Mouse (Mus musculus): Measurements from ENCODE around the gene I0C0044D17Rik. TPM values are rescaled to one million over a fixed set of nuclear protein-coding genes. Genes with fewer than 3 reads are reported as not detected.
"Not testable (repeated sequence)": the region's sequence is repeated elsewhere in the genome, so short reads cannot be mapped to it uniquely, and the experiment has no call there.

I0C0044D17Rik gene
- polyA plus RNA-seq, 1 experiment, result not detected

GRCm38 (mm10) chr4:98847120-98847885 lies 23.7 kb upstream of the I0C0044D17Rik start:
- Histone ChIP-seq H3K4me1 (ENCODE audit: control insufficient read depth, insufficient read depth, low read length) (no peaks in the 10 kb centered on the region), H3K4me3 (replicated peaks; ENCODE audit: extremely low read depth, low read depth, low read length) (no peak overlapping the region)
- TF ChIP-seq CTCF (IDR thresholded peaks at IDR 0.05; ENCODE audit: insufficient read depth, low read length) (no peak), POLR2A (IDR thresholded peaks at IDR 0.05; ENCODE audit: borderline replicate concordance, extremely low read depth, low read depth, low read length) (no peak)
- 39% methylated on average over 6 of the region's 6 CpGs for WGBS
- DNase-seq, result no peak

- DNase-seq, result no peak
- TF ChIP-seq CTCF (IDR thresholded peaks at IDR 0.05; ENCODE audit: insufficient read depth, low read length) (no peak), POLR2A (IDR thresholded peaks at IDR 0.05; ENCODE audit: borderline replicate concordance, extremely low read depth, low read depth, low read length) (no peak)
- Histone ChIP-seq H3K4me1 (ENCODE audit: control insufficient read depth, insufficient read depth, low read length) (no peaks in the 10 kb centered on the region), H3K4me3 (replicated peaks; ENCODE audit: extremely low read depth, low read depth, low read length) (no peak overlapping the region)
- WGBS, result 48% methylated on average over 3 of the region's 3 CpGs
Observed at GRCm38 (mm10) chr4:98846396-98846795, 22.8 kb upstream of the I0C0044D17Rik start.

- Histone ChIP-seq H3K4me1 (ENCODE audit: control insufficient read depth, insufficient read depth, low read length) (no peaks in the 10 kb centered on the region), H3K4me3 (replicated peaks; ENCODE audit: extremely low read depth, low read depth, low read length) (no peak overlapping the region)
- 54% methylated on average over 8 of the region's 8 CpGs for WGBS
- no peak for DNase-seq
- TF ChIP-seq CTCF (IDR thresholded peaks at IDR 0.05; ENCODE audit: insufficient read depth, low read length), result no peak
- TF ChIP-seq POLR2A (IDR thresholded peaks at IDR 0.05; ENCODE audit: borderline replicate concordance, extremely low read depth, low read depth, low read length), result no peak
Observed at GRCm38 (mm10) chr4:98845687-98846125, 22.1 kb upstream of the I0C0044D17Rik start.

GRCm38 (mm10) chr4:98845201-98845600 lies 21.6 kb upstream of the I0C0044D17Rik start:
- Histone ChIP-seq H3K4me1 (ENCODE audit: control insufficient read depth, insufficient read depth, low read length) (no peaks in the 10 kb centered on the region), H3K4me3 (replicated peaks; ENCODE audit: extremely low read depth, low read depth, low read length) (no peak overlapping the region)
- TF ChIP-seq CTCF (IDR thresholded peaks at IDR 0.05; ENCODE audit: insufficient read depth, low read length) (no peak), POLR2A (IDR thresholded peaks at IDR 0.05; ENCODE audit: borderline replicate concordance, extremely low read depth, low read depth, low read length) (no peak)
- WGBS, result 81% methylated on average over 4 of the region's 4 CpGs
- DNase-seq, result no peak

GRCm38 (mm10) chr4:98843906-98844597 lies 20.4 kb upstream of the I0C0044D17Rik start:
- H3K4me3 ChIP-seq (replicated peaks; ENCODE audit: extremely low read depth, low read depth, low read length), result no peak overlapping the region
- no peaks in the 10 kb centered on the region for H3K4me1 ChIP-seq (ENCODE audit: control insufficient read depth, insufficient read depth, low read length)
- DNase-seq, result no peak
- 74% methylated on average over 7 of the region's 7 CpGs for WGBS
- no peak for TF ChIP-seq POLR2A (IDR thresholded peaks at IDR 0.05; ENCODE audit: borderline replicate concordance, extremely low read depth, low read depth, low read length)
- no peak for TF ChIP-seq CTCF (IDR thresholded peaks at IDR 0.05; ENCODE audit: insufficient read depth, low read length)

GRCm38 (mm10) chr4:98841251-98841650 lies 17.6 kb upstream of the I0C0044D17Rik start:
- not testable (repeated sequence) for H3K4me1 ChIP-seq (ENCODE audit: control insufficient read depth, insufficient read depth, low read length); H3K4me3 ChIP-seq (replicated peaks; ENCODE audit: extremely low read depth, low read depth, low read length); DNase-seq
- WGBS, result 94% methylated on average over 6 of the region's 6 CpGs

- no peaks in the 10 kb centered on the region for H3K4me1 ChIP-seq (ENCODE audit: control insufficient read depth, insufficient read depth, low read length)
- DNase-seq, result no peak
- no peak overlapping the region for H3K4me3 ChIP-seq (replicated peaks; ENCODE audit: extremely low read depth, low read depth, low read length)
- 76% methylated on average over 6 of the region's 6 CpGs for WGBS
- TF ChIP-seq CTCF (IDR thresholded peaks at IDR 0.05; ENCODE audit: insufficient read depth, low read length), result no peak
- no peak for TF ChIP-seq POLR2A (IDR thresholded peaks at IDR 0.05; ENCODE audit: borderline replicate concordance, extremely low read depth, low read depth, low read length)
Observed at GRCm38 (mm10) chr4:98840526-98840925, 16.9 kb upstream of the I0C0044D17Rik start.

GRCm38 (mm10) chr4:98838913-98839312 lies 15.3 kb upstream of the I0C0044D17Rik start:
- WGBS, result 84% methylated on average over 4 of the region's 4 CpGs
- Histone ChIP-seq H3K4me1 (ENCODE audit: control insufficient read depth, insufficient read depth, low read length) (no peaks in the 10 kb centered on the region), H3K4me3 (replicated peaks; ENCODE audit: extremely low read depth, low read depth, low read length) (no peak overlapping the region)
- no peak for TF ChIP-seq POLR2A (IDR thresholded peaks at IDR 0.05; ENCODE audit: borderline replicate concordance, extremely low read depth, low read depth, low read length)
- TF ChIP-seq CTCF (IDR thresholded peaks at IDR 0.05; ENCODE audit: insufficient read depth, low read length), result no peak
- no peak for DNase-seq

- WGBS, result 89% methylated on average over 16 of the region's 16 CpGs
- TF ChIP-seq POLR2A (IDR thresholded peaks at IDR 0.05; ENCODE audit: borderline replicate concordance, extremely low read depth, low read depth, low read length), result no peak
- TF ChIP-seq CTCF (IDR thresholded peaks at IDR 0.05; ENCODE audit: insufficient read depth, low read length), result no peak
Observed at GRCm38 (mm10) chr4:98837715-98838505, 14.3 kb upstream of the I0C0044D17Rik start.

More at GRCm38 (mm10) chr4:98837715-98838505, 14.3 kb upstream of the I0C0044D17Rik start:
- Histone ChIP-seq H3K4me1 (ENCODE audit: control insufficient read depth, insufficient read depth, low read length) (no peaks in the 10 kb centered on the region), H3K4me3 (replicated peaks; ENCODE audit: extremely low read depth, low read depth, low read length) (no peak overlapping the region)
- no peak for DNase-seq

All from lung, adult 2 months (tissue).